Mouse (Mus musculus) kidney, adult 2 months (tissue): Measurements from ENCODE around the gene Rpusd4.

ENCODE experiments used
- CTCF ChIP-seq: fragments of 200-500 bp; conservative IDR thresholded peaks from 2 replicates; pipeline ENCODE4 v1.5.1; 2011; ENCODE audit warnings: low read depth, mild to moderate bottlenecking, control low read depth, low read length, moderate library complexity, mixed read lengths; ENCODE audit not compliant: insufficient read depth, insufficient read length
- POLR2A ChIP-seq: fragments of 200-500 bp; IDR thresholded peaks from one replicate; pipeline ENCODE4 v1.6.1; 2011; ENCODE audit warnings: low read depth, low read length, control low read depth

DNA sequence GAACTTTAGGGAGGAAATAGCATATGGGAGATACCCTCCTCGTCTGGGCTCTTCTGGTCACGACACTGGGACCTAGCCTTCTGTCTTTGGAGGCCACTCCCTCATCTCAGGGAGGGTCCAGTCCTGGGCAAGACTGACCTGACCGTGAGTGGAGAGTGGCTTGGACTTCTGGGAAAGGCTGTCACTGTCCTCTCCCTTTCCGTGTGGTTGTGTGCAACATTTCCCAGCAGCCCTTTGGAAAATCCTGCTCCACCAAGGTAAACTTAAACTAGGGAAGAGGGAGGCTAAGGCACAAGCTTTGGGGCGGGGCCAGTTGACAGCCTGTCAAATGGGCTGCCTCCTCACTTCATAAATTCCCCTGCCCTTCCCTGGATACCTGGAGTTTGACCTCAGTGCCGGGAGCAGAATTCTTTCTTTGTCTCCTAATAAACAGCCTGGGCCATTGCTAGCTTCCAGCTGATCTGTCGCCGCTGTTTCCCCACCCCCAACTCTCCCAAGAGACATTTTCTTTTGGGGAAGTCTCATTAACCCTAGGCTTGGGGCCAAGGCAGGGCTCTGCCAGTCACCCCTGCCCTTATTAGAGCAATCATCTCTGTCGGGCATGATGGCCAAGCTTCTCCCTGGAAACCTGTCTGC is 51.0 kb downstream of the Rpusd4 start:
- TF ChIP-seq CTCF (no peak), POLR2A (no peak)
